Mouse (Mus musculus): ENCODE results near the gene Gm9048.
"Not testable (repeated sequence)": the region's sequence is repeated elsewhere in the genome, so short reads cannot be mapped to it uniquely, and the experiment has no call there.

Gene Gm9048

GRCm38 (mm10) chr10:118348579-118348978 is at the start of gene Gm9048:
Gene Gm9048 (minus strand): TSS chr10:118348679.
- not testable (repeated sequence) for DNase-seq

GRCm38 (mm10) chr10:118370443-118370842 is 22.0 kb upstream of the Gm9048 start:
- peak; percentile 55 to 71 for DNase-seq

- DNase-seq, result no peak
Measured at GRCm38 (mm10) chr10:118369518-118369917, 21.0 kb upstream of the Gm9048 start.

GRCm38 (mm10) chr10:118354005-118354404 is 5.5 kb upstream of the Gm9048 start, which contains the start of gene Gm9049:
Gene Gm9049 (minus strand): TSS chr10:118354105.
- DNase-seq, result not testable (repeated sequence)

GRCm38 (mm10) chr10:118343155-118343554 is 5.3 kb downstream of the Gm9048 start, which contains the start of gene Gm9046:
Gene Gm9046 (minus strand): TSS chr10:118343255.
- not testable (repeated sequence) for DNase-seq

- not testable (repeated sequence) for DNase-seq
Measured at GRCm38 (mm10) chr10:118337731-118338130, 10.7 kb downstream of the Gm9048 start, which contains the start of gene Gm9045. Gene Gm9045 (minus strand): TSS chr10:118337831.

DNA sequence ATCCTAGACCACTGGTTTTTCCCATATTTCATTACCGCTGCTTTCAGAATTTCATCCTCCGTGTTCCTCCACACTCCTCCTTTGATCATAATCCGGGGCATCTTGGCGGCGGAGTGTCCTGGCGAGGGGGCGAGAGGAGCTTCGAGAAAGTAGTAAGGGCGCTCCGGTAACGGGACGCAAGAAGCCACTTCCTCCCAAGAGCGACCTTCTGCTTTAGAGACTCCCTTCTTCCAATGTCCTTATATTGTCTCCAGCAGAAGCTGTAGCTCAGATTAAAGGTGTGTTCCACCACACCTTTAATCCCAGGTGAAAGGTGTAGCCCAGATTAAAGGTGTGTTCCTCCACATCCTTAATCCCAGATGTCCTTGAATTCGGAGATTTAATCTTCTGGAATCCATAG is 16.2 kb downstream of the Gm9048 start, which contains the start of gene Gm9044:
TSS of gene Gm9044 (minus strand) at position 101 of the 400 bp plus-strand sequence.
- not testable (repeated sequence) for DNase-seq

- not testable (repeated sequence) for DNase-seq
Measured at GRCm38 (mm10) chr10:118326869-118327268, 21.6 kb downstream of the Gm9048 start, which contains the start of gene Gm9040. Gene Gm9040 (minus strand): TSS chr10:118326969.

GRCm38 (mm10) chr10:118319024-118319423 is 29.5 kb downstream of the Gm9048 start:
- DNase-seq, result no peak

GRCm38 (mm10) chr10:118302133-118302532 is 46.3 kb downstream of the Gm9048 start:
- not testable (repeated sequence) for DNase-seq
